Mouse (Mus musculus) cerebellum, postnatal 4 days (tissue): ENCODE measurements around the gene Gm49322.

Source experiments
- DNase-seq, 2 experiments: peaks; one replicate each; pipeline ENCODE4 v3.0.0; 2022; ENCODE audit warnings: low spot score in 2 of 2, mixed read lengths in 1 of 2

The Gm49322 gene

DNA sequence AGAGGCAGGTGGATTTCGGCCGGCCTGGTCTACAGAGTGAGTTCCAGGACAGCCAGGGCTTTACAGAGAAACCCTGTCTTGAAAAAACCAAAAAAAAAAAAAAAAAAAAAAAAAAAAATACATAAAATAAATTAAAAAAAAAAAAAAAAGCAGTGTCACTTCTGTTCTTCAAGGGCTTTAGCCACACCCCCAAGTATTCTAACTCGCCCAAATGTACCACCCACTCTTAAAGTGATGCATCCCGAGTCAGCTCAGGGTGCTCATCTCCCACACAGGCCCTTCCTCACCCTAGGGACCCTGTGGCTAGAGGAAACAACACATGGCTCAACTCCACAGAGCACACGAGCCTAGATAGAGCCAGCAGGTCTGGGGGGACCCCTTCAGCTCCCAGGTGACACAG, 22.8 kb upstream of the Gm49322 start:
- DNase-seq = no peak

DNA sequence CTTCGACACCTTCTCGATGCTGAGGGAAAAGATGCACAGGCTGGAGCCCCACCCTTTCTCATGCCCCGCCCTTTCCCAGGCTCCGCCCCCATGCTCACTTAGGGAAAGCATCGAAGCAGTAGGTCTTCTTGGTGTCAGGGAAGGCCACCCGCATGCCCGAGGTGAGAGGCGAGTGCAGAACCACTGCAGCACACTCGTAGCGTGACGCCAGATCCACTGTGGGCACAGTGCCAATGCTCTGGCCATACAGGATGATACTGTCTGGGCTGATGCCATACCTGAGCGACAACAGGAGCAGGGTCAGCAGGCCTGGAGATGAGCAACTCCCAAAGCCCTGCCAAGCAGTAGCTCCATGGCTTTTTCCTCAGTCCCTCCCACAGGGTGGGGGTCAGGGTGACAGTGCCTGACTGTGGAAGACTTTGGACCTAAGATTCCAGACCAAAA, 21.8 kb upstream of the Gm49322 start:
- DNase-seq = no peak

DNA sequence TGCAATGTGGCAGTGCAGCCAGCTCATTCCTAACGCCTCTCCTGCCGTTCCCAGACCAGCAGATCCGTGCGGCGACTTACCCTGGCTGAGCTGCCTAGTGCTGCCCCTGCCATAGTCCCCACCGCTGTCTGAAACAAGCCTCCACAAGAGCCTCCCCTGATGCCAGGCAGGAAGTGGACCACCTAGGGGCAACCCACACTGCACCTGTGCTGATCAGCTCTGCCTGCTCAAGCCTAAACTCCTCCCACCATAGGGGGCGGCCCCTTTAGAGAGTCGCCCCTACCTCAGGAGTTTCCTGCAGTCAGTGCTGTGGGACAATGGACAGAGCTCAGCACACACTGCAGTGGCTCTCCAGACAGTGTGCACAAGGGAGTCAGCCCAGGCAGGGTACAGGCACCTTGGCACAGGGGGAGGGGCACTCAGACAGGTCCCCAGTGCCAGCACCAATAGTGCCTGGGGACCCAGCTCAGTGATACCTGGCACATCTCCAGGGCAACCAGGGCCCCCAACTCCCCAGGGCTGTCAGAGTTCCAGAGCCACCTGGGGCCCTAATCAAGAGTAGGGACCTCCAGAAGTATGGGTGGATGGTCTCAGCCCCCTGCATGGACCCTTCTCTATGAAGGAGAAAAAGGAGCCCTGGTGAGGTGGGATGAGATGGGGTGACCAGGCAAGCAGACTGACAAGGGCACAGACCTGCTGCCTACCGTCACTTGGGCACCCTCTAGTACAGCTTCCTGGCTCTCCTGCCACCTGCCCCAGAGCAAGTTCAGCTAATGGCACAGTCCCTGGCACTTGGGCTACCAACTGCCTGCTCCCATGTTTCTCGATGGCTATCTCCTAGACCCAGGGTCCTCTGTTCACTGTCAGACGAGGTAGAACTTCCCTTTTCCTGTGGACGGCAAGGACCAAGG, 20.9 kb upstream of the Gm49322 start:
- no peak for DNase-seq

DNA sequence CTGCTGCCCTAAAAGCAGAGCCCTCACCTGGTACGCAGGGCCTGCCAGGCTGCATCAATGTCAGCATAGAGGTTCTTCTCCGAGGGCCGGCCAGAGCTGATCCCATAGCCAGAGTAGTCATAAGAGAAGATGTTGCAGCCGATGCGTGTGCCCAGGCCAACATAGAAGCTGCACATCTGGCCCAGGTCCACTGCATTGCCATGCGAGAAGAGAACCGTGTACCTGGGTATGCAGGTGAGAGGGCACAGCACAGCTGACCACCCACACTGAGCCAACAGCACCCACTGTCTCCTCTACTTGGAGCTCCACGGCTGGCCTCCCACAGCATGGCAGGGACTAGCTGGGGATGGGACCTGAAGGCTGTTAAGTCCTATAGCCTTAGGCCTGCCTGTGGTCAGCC, 20.2 kb upstream of the Gm49322 start:
- DNase-seq = no peak

DNA sequence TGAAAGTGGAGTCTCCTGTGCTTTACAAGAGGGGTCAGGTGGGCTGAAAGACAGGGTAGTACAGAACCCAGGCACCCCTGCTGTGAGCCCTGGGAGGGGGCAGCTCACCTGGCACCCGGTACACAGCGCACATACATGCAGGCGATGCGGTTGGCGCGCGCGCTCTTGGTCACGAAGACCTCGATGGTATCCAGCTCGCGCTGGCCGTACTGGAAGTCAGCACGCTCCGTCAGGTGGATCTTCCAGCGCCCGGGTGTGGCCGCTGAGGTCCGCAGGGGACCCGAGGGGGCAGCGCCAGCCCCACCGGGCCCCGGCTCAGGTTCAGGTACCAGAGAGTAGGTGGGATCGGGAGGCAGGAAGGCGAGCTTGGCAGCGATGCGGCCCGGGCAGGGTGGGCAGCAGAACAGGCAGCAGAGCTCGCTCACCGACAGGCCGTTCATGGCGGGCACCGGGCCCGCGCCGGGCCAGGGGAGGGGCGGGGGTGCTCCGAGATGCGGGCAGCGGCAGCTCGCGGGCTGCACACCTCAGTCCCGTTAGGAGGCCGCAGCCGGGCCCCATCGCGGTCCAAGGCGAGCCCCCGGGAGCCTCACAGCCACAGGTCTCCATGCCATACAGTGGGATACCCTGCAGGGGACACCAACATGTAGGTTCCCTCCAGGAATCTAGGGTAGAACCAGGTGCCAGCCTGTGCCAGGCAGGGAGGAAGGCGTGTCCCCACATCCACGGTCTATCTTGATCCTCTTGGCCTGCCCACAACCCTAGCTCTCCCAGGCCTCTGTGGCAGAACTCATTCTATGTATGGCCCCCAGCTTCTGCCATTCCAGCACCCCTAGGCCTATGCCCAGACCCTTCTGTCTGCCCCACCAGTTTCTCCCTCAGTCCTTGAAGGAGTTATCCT, 19.2 kb upstream of the Gm49322 start:
- DNase-seq = no peak

DNA sequence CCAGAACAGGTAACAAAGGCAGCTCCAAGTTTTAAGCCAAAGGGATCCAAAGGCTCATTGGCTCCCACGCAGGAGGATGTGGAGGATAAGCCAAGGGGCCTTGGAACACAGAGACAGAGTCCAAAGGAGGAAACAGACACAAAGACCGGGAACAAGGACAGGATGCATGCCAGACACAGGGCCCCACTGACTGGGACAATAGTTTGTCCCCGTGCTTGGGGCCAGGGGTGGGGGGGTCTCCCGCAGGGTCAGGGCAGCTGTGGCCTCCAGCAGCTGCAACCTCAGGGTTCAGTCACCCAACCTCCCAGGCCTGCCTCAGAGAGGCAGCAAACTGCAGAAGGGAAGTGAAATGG, 18.5 kb upstream of the Gm49322 start:
- DNase-seq = no peak

DNA sequence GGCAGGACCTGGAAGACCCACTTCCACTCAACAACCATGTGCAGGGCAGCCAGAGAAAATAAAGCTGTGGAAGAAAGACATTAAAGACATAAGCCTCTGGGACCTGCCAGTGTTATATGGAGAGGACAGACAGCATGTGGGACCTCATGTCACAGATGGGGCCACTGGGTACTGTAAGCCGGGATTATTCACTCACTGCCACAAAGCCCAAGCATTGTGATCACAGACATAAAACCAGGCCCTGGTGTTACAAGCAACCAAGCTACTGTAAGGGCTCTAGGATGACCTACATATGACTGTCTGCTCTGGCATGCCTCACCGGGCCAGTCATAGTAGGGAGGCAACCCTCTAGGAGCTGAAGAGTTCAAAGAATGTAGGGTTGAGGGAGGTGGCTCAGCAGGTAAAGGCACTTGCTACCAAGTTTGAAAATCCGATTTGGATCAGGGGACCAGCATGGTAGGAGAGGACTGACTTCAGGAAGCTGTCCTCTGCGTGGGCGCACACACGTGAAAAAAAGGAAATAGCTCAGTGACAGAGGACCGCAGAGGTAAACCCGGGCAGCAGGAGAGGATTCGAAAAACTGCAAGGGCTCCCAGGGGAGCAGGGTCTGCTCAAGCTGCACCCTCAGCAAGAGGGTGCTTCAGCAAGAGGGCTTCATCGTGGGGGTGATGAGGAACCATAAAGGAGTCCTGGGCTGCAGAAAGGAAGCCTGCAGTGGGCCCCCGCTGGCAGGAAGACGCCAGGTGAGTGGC, 16.5 kb upstream of the Gm49322 start:
- DNase-seq = no peak

DNA sequence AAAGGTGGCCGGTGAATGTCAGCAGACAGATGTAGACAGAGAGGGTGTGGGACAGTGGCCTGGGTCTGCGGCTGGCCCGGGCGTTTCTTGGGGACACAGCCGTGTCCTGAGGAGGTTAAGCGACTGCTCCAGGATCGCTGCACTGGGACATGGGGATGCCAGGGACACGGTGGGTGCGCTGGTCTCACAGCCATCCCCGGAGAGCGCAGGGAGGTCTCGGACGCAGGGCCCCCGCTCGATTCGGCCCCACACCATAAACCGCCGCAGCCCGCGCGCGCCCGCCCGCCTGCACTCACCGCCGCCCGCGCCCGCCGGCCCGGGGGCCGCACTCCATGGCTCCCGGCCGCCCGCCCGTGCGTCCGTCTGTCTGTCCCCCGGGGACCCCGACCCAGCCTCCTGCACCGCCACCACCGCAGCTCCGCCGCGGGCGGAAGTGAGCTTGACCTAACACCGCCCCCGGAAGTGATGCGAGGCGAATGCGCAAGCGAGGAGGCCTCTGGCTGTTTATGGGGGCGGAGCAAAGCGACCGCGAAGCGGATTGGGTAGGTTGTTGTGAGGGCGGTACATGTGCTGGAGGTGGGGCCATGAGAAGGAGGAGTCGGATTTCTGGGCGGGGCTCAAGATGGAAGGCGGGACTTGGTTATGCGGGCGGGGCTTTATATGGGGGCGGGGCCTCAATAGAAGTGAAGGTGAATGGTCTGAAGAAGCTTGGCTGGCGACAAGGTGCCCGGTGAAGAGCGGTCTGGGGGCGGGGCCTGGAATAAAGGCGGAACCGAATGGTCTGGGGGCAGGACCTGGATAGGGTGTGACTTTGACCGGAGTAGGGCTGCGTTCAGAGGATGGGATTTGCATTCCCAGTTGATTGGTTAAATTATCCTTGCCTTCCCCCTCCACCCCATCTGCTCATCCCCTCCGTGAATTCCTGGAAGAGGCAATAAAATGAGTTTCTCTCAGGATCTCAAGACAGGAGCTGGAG, 15.7 kb upstream of the Gm49322 start, which contains the start of gene Abhd17a:
Abhd17a (minus strand) TSS at position 463 of the 976 bp plus-strand sequence.
- peak; percentile 90 to 94 for DNase-seq

DNA sequence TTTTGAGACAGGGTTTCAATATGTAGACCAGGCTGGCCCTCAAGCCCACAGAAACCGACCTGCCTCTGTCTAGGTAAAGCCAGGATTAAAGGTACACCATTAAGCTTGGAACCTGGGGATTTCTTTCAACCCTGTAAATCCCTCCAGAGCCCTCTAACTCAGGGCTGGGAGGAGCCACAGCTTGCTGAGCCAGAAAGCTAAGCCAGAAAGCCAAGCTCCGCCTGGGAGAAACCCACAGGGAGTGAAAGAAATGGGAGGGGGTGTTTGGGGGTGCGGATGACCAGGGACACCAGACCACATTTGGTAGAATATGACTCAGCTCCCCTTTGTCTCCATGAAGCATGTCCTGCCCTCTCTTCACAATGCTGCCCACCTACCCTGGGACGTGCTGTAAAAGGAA, 9.5 kb upstream of the Gm49322 start:
- DNase-seq = no peak

DNA sequence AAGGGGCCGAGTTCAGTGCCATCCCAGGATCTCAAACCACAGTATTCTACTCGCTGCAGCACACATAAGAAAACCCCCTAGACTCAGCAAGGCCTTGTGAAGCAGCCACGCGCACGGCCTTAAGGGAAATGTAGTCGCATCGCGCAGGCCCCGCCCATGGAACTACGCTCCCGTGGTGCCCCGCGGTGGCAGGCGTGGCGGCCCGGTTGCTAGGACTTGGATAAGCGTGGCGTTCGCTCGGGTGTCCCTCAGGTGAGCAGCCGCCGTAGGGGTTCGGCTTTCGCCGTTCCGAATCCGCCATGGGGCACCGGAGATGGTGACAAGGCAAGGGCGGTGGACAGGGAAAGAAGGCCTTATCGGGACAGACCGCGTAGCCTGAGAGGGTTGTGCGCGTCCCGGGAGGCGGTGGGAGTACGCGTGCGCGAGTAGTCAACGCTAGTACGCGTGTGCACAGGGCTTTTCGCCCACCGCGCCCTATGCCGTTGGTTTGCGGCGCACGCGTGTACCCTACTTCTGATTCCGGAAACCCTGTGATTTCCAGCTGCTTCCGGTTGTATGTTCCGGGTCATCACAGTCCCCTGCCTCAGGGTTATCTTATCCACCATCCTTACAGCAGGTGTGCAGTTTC, 3.0 kb upstream of the Gm49322 start, which contains the start of the genes Scamp4 and Adat3:
Scamp4 (plus strand) TSS at position 175 of the 628 bp plus-strand sequence.
Adat3 (plus strand) TSS at position 183 of the 628 bp plus-strand sequence.
- peak; percentile 83 to 93 for DNase-seq

DNA sequence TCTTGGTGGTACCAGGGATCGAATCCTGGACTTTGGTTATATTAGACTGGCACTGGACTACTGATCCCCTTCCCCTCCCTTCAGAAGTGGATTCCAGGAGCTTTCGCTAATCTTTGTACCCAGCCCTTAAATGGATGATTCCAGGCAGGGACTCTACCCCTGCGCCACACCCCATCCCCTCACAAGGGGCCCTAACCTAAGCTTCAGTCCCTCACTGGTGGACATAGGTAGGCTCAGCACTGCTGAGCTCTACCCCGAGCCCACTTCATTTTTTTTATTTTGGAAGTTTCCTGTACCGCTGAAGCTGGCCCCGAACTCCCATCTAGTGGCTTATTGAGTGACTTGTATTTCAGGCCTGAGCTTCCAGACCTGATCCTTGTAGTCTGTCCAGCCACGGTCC, 2.5 kb upstream of the Gm49322 start:
- no peak for DNase-seq

DNA sequence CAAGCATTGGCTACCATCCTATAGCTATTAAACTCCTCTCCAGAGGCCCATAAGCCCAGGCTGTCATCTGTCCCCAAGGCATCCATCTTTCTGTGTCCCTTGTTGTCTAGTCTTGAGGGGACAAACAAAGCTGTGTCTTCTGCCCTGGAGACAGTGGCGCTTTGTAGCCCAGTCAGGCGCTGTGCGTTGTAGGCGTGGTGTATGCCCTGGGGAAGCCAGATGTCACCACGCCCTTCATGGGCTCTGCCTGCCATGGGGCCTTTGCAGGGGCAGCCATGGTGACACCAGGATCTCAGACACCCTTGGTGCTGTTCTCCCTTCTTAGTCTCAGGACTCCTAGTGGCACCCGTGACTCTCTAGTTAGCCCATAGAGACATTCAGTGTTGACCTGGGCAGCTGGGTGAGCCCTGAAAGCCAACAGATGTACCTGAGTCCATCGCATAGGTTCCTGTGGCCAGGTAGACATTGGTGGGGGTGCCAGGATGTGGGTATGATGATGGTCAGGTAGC, 1.8 kb upstream of the Gm49322 start:
- DNase-seq = no peak

DNA sequence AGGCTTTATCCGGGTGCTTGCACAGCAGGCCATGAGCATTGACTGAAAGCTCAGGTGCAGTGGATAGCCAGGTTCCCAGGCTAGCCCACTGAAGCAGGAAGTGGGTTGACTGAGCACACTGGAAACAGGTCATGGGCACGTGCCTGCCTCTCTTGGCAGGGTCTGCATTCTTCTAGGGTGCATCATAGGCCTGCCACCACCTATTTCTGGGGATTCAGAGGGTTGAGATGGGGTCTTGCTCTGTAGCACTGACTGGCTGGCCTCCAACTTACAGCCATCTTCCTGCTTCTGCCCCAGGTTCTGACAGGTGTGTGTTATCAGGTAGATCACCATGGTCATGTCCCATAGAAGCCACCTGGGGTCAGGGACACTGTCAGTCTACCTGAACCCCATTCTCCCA, 833 bp upstream of the Gm49322 start:
- DNase-seq = no peak

DNA sequence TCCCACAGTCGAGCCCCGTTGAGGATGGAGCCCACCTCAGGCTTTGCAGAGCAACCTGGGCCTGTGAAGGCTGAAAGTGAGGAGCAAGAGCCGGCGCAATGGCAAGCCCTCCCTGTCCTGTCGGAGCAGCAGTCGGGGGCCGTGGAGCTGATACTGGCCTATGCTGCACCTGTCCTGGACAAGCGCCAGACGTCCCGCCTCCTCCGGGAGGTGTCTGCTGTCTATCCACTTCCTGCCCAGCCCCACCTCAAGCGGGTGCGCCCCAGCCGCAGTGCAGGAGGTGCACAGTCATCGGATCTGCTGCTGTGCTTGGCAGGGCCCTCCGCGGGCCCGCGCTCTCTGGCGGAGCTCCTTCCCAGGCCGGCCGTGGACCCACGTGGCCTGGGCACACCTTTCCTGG, 485 bp downstream of the Gm49322 start:
- no peak for DNase-seq

DNA sequence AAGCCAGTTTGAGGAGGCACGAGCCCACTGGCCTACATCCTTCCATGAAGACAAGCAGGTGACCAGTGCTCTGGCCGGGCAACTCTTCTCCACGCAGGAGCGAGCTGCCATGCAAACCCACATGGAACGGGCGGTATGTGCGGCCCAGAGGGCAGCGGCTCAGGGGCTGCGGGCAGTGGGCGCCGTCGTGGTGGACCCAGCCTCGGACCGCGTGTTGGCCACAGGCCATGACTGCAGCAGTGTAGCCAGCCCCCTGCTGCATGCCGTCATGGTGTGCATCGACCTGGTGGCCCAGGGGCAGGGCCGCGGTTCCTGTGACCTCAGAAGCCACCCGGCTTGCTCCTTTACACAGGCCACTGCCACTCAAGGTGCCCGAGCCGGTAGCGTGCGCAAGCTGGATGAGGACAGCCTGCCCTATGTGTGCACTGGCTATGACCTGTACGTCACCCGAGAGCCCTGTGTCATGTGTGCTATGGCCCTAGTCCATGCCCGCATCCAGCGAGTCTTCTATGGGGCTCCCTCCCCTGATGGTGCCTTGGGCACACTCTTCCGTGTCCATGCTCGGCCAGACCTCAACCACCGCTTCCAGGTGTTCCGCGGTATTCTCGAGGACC, 1.0 kb downstream of the Gm49322 start:
- no peak for DNase-seq

DNA sequence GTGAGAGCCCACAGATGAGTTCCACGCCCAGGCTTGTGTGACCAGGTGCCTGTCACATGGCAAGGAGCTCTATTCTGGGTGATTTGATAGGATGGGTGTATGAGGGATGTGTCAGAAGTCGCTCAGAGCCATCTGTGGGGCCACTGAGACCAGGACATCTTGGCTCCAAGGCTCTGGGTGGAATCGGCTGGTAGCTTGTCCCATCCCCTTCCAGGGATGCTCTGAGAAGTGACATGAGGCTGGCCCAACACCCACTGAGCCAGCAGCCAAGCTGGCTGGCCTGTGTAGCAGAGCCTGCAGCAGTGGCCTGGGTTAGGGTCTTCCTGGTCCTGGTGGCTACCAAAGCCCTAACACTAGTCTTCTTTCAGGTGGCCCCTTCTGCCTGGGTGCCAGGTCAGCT, 2.6 kb downstream of the Gm49322 start:
- no peak for DNase-seq

DNA sequence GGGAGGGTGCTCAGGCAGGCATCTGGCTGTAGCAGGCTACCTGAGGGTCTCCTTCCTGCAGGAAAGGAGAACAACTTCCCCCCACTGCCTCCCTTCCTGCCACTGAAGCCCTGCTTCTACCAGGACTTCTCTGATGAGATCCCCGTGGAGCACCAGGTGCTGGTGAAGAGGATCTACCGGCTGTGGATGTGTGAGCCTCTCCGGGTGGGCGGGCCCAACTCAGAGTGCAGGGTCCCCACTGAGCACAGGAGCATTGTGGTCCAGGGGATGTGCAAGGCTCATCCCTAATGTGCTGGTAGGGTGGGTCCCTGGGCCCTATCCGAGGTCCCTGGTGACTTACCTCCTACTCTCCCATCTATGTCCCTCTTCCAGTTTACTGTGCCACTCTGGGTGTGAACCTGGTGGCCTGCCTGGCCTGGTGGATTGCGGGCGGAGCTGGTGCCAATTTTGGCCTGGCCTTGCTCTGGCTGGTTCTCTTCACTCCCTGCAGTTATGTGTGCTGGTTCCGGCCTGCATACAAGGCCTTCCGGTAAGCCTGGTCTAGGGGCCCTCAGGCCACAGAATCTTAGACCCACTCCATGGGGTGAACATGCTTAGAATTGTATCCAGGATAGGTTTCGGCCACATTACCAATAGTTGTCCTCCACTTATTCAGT, 3.6 kb downstream of the Gm49322 start:
- no peak for DNase-seq

DNA sequence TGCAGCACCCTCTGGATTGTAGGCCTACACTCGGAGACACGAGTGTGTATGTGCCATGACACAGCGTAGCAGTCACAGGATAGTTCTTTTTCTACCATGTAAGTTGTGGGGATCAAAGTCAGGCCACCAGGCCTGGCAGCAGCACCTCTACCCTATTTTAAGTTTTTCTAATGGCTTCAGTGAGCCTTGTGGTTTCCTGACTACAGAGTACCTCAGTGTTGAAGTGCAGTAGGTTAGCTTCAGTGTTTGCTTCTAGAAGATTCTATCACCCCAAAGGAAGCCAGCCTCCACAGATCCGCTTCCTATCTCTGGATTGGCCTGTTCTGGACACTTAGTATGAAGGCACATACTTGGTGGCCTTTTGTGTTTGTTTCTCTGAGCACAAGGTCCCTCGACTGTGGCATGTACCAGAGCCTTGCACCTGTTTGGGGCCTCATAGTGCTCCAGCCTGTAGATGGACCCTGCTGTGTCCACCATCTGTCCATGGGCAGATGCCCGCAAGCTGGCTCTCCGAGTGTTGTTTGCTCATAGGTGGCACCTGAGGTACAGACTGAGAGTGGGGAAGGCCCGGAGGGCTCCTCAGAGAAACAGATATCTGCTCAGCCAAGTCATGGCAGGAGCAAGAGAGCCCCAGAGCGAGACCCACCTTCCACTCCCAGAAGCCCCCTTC, 4.4 kb downstream of the Gm49322 start:
- no peak for DNase-seq
